Mouse (Mus musculus) CH12.LX (cell line): ENCODE results near the gene Fzd5. TPM values are rescaled to one million over a fixed set of nuclear protein-coding genes. Genes with fewer than 3 reads are reported as not detected.

Experiments
- DNase-seq: peaks from one replicate; pipeline ENCODE4 v3.0.0-alpha.2; 2013; ENCODE audit errors: extremely low read depth
- H3K27ac ChIP-seq: 2 replicates; pipeline ENCODE4 v1.5.1; 2012; ENCODE audit warnings: low read depth, mild to moderate bottlenecking, control low read depth, moderate library complexity; ENCODE audit not compliant: insufficient read depth
- H3K27me3 ChIP-seq: replicated peaks from 2 replicates; pipeline ENCODE3; 2012; ENCODE audit warnings: inconsistent platforms
- H3K36me3 ChIP-seq, 2 experiments: replicated peaks in 1 of 2; 2 replicates each; pipeline versions ENCODE3 to v1.6.1; 2012; ENCODE audit warnings: inconsistent platforms in 1 of 2, low read length in 1 of 2, mild to moderate bottlenecking in 1 of 2, mixed read lengths in 1 of 2, moderate library complexity in 1 of 2; ENCODE audit not compliant: control insufficient read depth in 1 of 2, insufficient read depth in 1 of 2
- H3K4me1 ChIP-seq, 2 experiments: 2 replicates each; pipeline ENCODE4 v1.6.1; 2012; ENCODE audit warnings: inconsistent platforms in 1 of 2, moderate library complexity in 1 of 2; ENCODE audit not compliant: insufficient read depth in 2 of 2, control insufficient read depth in 1 of 2
- H3K4me2 ChIP-seq: 2 replicates; pipeline ENCODE4 v1.6.1; 2012; ENCODE audit warnings: low read depth, mild to moderate bottlenecking, control low read depth; ENCODE audit not compliant: poor library complexity, insufficient read depth, severe bottlenecking
- H3K4me3 ChIP-seq, 3 experiments: fragments of 150-350 bp in 1 of 3; sonication (generic) in 1 of 3; replicated peaks in 1 of 3; 2 replicates each; pipeline versions ENCODE3 to v1.5.1; 2011 to 2012; ENCODE audit warnings: low read depth in 2 of 3, low read length in 2 of 3, mild to moderate bottlenecking in 2 of 3, moderate library complexity in 2 of 3, control low read depth in 1 of 3, improper control_type of control experiment in 1 of 3, inconsistent platforms in 1 of 3, mixed read lengths in 1 of 3; ENCODE audit not compliant: poor library complexity in 1 of 3
- H3K79me2 ChIP-seq: replicated peaks from 2 replicates; pipeline ENCODE4 v1.6.1; 2012; ENCODE audit warnings: mild to moderate bottlenecking, moderate library complexity; ENCODE audit not compliant: control insufficient read depth, poor library complexity, insufficient read depth, severe bottlenecking; ENCODE audit errors: extremely low read depth
- H3K9ac ChIP-seq: 2 replicates; pipeline ENCODE4 v1.6.1; 2012; ENCODE audit warnings: low read depth, mild to moderate bottlenecking, control low read depth, moderate library complexity; ENCODE audit not compliant: insufficient read depth
- H3K9me3 ChIP-seq: replicated peaks from 2 replicates; pipeline ENCODE3; 2012; ENCODE audit warnings: low read length, inconsistent platforms, mixed read lengths
- BHLHE40 ChIP-seq: IDR thresholded peaks from 2 replicates; pipeline ENCODE4 v1.6.1; 2011; ENCODE audit warnings: mild to moderate bottlenecking, low read depth, low read length, improper control_type of control experiment
- CHD1 ChIP-seq: IDR thresholded peaks from 2 replicates; pipeline ENCODE4 v1.6.1; 2012; ENCODE audit warnings: low read depth, low read length, improper control_type of control experiment, inconsistent platforms
- CHD2 ChIP-seq: IDR thresholded peaks from 2 replicates; pipeline ENCODE4 v1.6.1; 2011; ENCODE audit warnings: low read length, improper control_type of control experiment
- CTCF ChIP-seq, 2 experiments: IDR thresholded peaks in 1 of 2; conservative IDR thresholded peaks in 1 of 2; 2 replicates each; pipeline ENCODE4 v1.5.1; 2011 to 2012; ENCODE audit warnings: low read depth in 2 of 2, low read length in 2 of 2, improper control_type of control experiment in 1 of 2, inconsistent platforms in 1 of 2, mild to moderate bottlenecking in 1 of 2, moderate library complexity in 1 of 2
- E2F4 ChIP-seq: IDR thresholded peaks from 2 replicates; pipeline ENCODE4 v1.6.1; 2011; ENCODE audit warnings: low read depth, low read length, improper control_type of control experiment; ENCODE audit not compliant: insufficient replicate concordance
- ELF1 ChIP-seq: IDR thresholded peaks from 2 replicates; pipeline ENCODE4 v1.6.1; 2014; ENCODE audit warnings: low read depth, mild to moderate bottlenecking, inconsistent platforms, low read length, improper control_type of control experiment
- EP300 ChIP-seq: IDR thresholded peaks from 2 replicates; pipeline ENCODE4 v1.6.1; 2011; ENCODE audit warnings: low read length, improper control_type of control experiment
- ETS1 ChIP-seq: conservative IDR thresholded peaks from 2 replicates; pipeline ENCODE4 v1.6.1; 2012; ENCODE audit warnings: low read depth, mild to moderate bottlenecking, inconsistent platforms, low read length, improper control_type of control experiment, moderate library complexity
- IRF4 ChIP-seq: IDR thresholded peaks from 2 replicates; pipeline ENCODE4 v1.6.1; 2014; ENCODE audit warnings: low read depth, mild to moderate bottlenecking, inconsistent platforms, low read length, improper control_type of control experiment
- JUN ChIP-seq: IDR thresholded peaks from 2 replicates; pipeline ENCODE4 v1.6.1; 2011; ENCODE audit warnings: low read depth, mild to moderate bottlenecking, low read length, improper control_type of control experiment, moderate library complexity; ENCODE audit not compliant: insufficient read depth
- KAT2A ChIP-seq: IDR thresholded peaks from 2 replicates; pipeline ENCODE4 v1.6.1; 2012; ENCODE audit warnings: low read length, improper control_type of control experiment, inconsistent platforms; ENCODE audit not compliant: insufficient replicate concordance
- MAFK ChIP-seq: IDR thresholded peaks from 2 replicates; pipeline ENCODE4 v1.6.1; 2011; ENCODE audit warnings: low read length, improper control_type of control experiment; ENCODE audit not compliant: insufficient replicate concordance
- MAX ChIP-seq: IDR thresholded peaks from 2 replicates; pipeline ENCODE4 v1.6.1; 2011; ENCODE audit warnings: low read length, improper control_type of control experiment
- MAZ ChIP-seq: IDR thresholded peaks from 2 replicates; pipeline ENCODE4 v1.6.1; 2012; ENCODE audit warnings: low read depth, mild to moderate bottlenecking, inconsistent platforms, low read length, improper control_type of control experiment, moderate library complexity
- MEF2A ChIP-seq: IDR thresholded peaks from 2 replicates; pipeline ENCODE4 v1.6.1; 2014; ENCODE audit warnings: low read depth, mild to moderate bottlenecking, inconsistent platforms, low read length, improper control_type of control experiment, borderline replicate concordance
- MXI1 ChIP-seq: IDR thresholded peaks from 2 replicates; pipeline ENCODE4 v1.6.1; 2011; ENCODE audit warnings: mild to moderate bottlenecking, low read depth, low read length, improper control_type of control experiment
- MYC ChIP-seq: IDR thresholded peaks from 2 replicates; pipeline ENCODE4 v1.6.1; 2011; ENCODE audit warnings: low read depth, mild to moderate bottlenecking, improper control_type of control experiment, low read length
- NELFE ChIP-seq: IDR thresholded peaks from 2 replicates; pipeline ENCODE4 v1.6.1; 2011; ENCODE audit warnings: low read depth, low read length, improper control_type of control experiment
- NRF1 ChIP-seq: IDR thresholded peaks from 2 replicates; pipeline ENCODE4 v1.6.1; 2014; ENCODE audit warnings: low read depth, mild to moderate bottlenecking, inconsistent platforms, low read length, improper control_type of control experiment, moderate library complexity
- PAX5 ChIP-seq: IDR thresholded peaks from 2 replicates; pipeline ENCODE4 v1.6.1; 2012; ENCODE audit warnings: low read length, inconsistent platforms, mixed read lengths
- POLR2A ChIP-seq: IDR thresholded peaks from 2 replicates; pipeline ENCODE4 v1.6.1; 2011; ENCODE audit warnings: low read depth, mild to moderate bottlenecking, improper control_type of control experiment, low read length
- POLR2AphosphoS2 ChIP-seq: IDR thresholded peaks from 2 replicates; pipeline ENCODE4 v1.6.1; 2011; ENCODE audit warnings: low read depth, low read length, improper control_type of control experiment
- RAD21 ChIP-seq: IDR thresholded peaks from 2 replicates; pipeline ENCODE4 v1.6.1; 2011; ENCODE audit warnings: low read depth, mild to moderate bottlenecking, low read length, improper control_type of control experiment, moderate library complexity
- RCOR1 ChIP-seq: conservative IDR thresholded peaks from 2 replicates; pipeline ENCODE4 v1.6.1; 2012; ENCODE audit warnings: low read depth, mild to moderate bottlenecking, inconsistent platforms, low read length, improper control_type of control experiment
- SIN3A ChIP-seq: IDR thresholded peaks from 2 replicates; pipeline ENCODE4 v1.6.1; 2012; ENCODE audit warnings: low read length, improper control_type of control experiment, inconsistent platforms
- SMC3 ChIP-seq: IDR thresholded peaks from 2 replicates; pipeline ENCODE4 v1.6.1; 2011; ENCODE audit warnings: low read depth, low read length, improper control_type of control experiment
- TBP ChIP-seq: conservative IDR thresholded peaks from 2 replicates; pipeline ENCODE4 v1.6.1; 2011; ENCODE audit warnings: low read depth, low read length, improper control_type of control experiment
- TCF12 ChIP-seq: IDR thresholded peaks from 2 replicates; pipeline ENCODE4 v1.6.1; 2014; ENCODE audit warnings: low read depth, mild to moderate bottlenecking, inconsistent platforms, low read length, improper control_type of control experiment
- UBTF ChIP-seq: IDR thresholded peaks from 2 replicates; pipeline ENCODE4 v1.6.1; 2012; ENCODE audit warnings: low read depth, mild to moderate bottlenecking, inconsistent platforms, low read length, improper control_type of control experiment, moderate library complexity
- USF1 ChIP-seq: IDR thresholded peaks from 2 replicates; pipeline ENCODE4 v1.6.1; 2014; ENCODE audit warnings: low read depth, mild to moderate bottlenecking, inconsistent platforms, low read length, improper control_type of control experiment
- USF2 ChIP-seq: conservative IDR thresholded peaks from 2 replicates; pipeline ENCODE4 v1.6.1; 2011; ENCODE audit warnings: low read depth, low read length, improper control_type of control experiment
- ZC3H11A ChIP-seq: IDR thresholded peaks from 2 replicates; pipeline ENCODE4 v1.6.1; 2012; ENCODE audit warnings: low read depth, mild to moderate bottlenecking, inconsistent platforms, low read length, improper control_type of control experiment
- ZKSCAN1 ChIP-seq: IDR thresholded peaks from 2 replicates; pipeline ENCODE4 v1.6.1; 2012; ENCODE audit warnings: low read depth, inconsistent platforms, low read length, improper control_type of control experiment, borderline replicate concordance
- ZMIZ1 ChIP-seq: IDR thresholded peaks from 2 replicates; pipeline ENCODE4 v1.6.1; 2012; ENCODE audit warnings: low read depth, mild to moderate bottlenecking, inconsistent platforms, low read length, improper control_type of control experiment
- dilution Hi-C: fragments of 300-500 bp; cut with MboI; formaldehyde crosslinking; loops from 2 replicates; pipeline ENCODE4 v1.14.3; 2020; ENCODE audit warnings: low sequenced_read_pairs; ENCODE audit not compliant: extremely low pct_unique_long_range_greater_than_20kb, extremely low pct_ligation_motif_present
- in situ Hi-C: fragments of 300-500 bp; cut with MboI; formaldehyde crosslinking; loops from 3 replicates; pipeline ENCODE4 v1.14.3; 2019; ENCODE audit warnings: low sequenced_read_pairs, low pct_ligation_motif_present, low pct_unique_long_range_greater_than_20kb, mixed read lengths
- polyA plus RNA-seq: library from polyadenylated mRNA; unstranded; fragments of >175 nt; gene quantifications from 2 replicates; pipeline ENCODE4 v1.2.1, GENCODE M21; 2012; ENCODE audit warnings: low read depth; ENCODE audit not compliant: insufficient read length
- total RNA-seq, 2 experiments: library from RNA; depleted of rRNA; stranded (reverse); fragments of 300-350 nt in 1 of 2; fragments of >200 nt in 1 of 2; gene quantifications; 2 replicates each; pipeline ENCODE4 v1.2.3; 2012 to 2014

Fzd5 gene
- total RNA-seq (2012; rRNA removed) = 0.84 and 1.1 TPM in 2 replicates
- 0.23 and 0.40 TPM in 2 replicates for total RNA-seq (2014; rRNA removed)
- 0.31 and 0.47 TPM in 2 replicates for polyA plus RNA-seq

DNA sequence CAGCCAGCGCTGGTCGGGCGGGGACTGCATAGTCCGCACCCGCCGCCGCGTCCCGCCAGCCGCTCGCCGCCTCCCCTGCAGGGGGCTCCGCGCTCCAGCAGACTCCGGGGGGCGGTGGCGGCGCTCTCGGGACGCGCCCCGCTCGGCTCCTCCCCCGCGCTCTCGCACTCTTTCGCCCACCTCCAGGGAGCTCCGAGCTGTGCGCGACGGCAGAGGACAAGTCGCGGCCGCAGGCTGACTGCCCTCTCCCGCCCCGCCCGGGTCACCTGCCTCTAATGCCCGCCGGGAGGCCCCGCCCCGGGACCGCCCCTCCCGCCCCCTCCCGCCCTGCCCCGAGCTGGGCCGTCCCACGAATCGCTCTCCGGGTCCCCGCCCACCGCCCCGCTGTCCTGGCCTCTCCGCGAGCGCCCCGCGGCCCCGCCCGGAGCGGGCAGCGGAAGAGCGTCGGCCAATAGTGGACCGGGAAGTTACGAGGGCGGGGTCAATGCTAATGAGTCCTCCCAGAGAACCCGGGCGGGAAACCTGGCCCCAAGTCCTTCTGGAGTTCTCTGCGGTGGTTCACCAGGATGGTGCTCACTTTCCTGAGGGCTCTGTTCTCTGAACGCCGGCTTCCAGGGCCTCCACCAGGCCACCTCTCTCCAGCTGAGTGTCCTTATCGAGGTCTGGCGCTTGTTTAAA, at the start of gene Fzd5:
Gene Fzd5, minus strand, starts transcription at position 250 of the 678 bp plus-strand sequence.
- DNase-seq = peak; percentile 84
- H3K4me2 ChIP-seq = peak within 1 kb of the TSS; percentile 91
- H3K36me3 ChIP-seq = peaks cover 0 to 18% of the 10 kb centered on the region in 2 experiments
- H3K9me3 ChIP-seq = peaks cover 14% of the 10 kb centered on the region
- peaks cover 1% of the 10 kb centered on the region for H3K27me3 ChIP-seq
- H3K27ac ChIP-seq = no peak within 1 kb of the TSS
- H3K4me3 ChIP-seq = peak within 1 kb of the TSS; percentile 56 to 90 (median 64)
- in situ Hi-C loops (no loop called here), dilution Hi-C loops (no loop called here)
- H3K9ac ChIP-seq = peak within 1 kb of the TSS; percentile 61
- no peak for TF ChIP-seq TBP
- TF ChIP-seq ZMIZ1 = peak; percentile 81
- peak; percentile 76 for TF ChIP-seq NELFE
- TF ChIP-seq SMC3 = peak; percentile 22; the same call in 1 of the 2 replicates
- TF ChIP-seq KAT2A = no peak
- peak; percentile 8 for TF ChIP-seq RAD21
- no peak for TF ChIP-seq CHD1
- no peak for TF ChIP-seq USF2
- no peak for TF ChIP-seq EP300
- no peak for TF ChIP-seq CHD2
- TF ChIP-seq USF1 = no peak
- peak; percentile 54; the same call in 1 of the 2 replicates for TF ChIP-seq MXI1
- peak; percentile 50 for TF ChIP-seq BHLHE40
- TF ChIP-seq PAX5 = no peak
- no peak for TF ChIP-seq RCOR1
- peak; percentile 31; the same call in 1 of the 2 replicates for TF ChIP-seq MEF2A
- TF ChIP-seq SIN3A = no peak; the same call in 1 of the 2 replicates
- TF ChIP-seq MAX = no peak
- TF ChIP-seq NRF1 = 0 out of 2 replicates have a peak, but pooled peaks have one; percentile 45
- no peak for TF ChIP-seq JUN
- TF ChIP-seq MYC = no peak
- peak in 1 of 2 experiments; percentile 54; a peak in 2 of 4 replicates for TF ChIP-seq CTCF (conservative IDR thresholded peaks at IDR 0.05 in 1 of 2, IDR thresholded peaks at IDR 0.05 in 1 of 2; ENCODE audit: low read depth in 2 of 2, low read length in 2 of 2)
- TF ChIP-seq MAZ = peak; percentile 61; the same call in 1 of the 2 replicates
- peak; percentile 88 for TF ChIP-seq POLR2A
- no peak for TF ChIP-seq MAFK
- no peak for TF ChIP-seq UBTF
- TF ChIP-seq E2F4 = no peak
- no peak for TF ChIP-seq ZKSCAN1
- TF ChIP-seq POLR2AphosphoS2 = no peak; the same call in 1 of the 2 replicates
- TF ChIP-seq ZC3H11A = no peak
- TF ChIP-seq TCF12 = peak; percentile 30; the same call in 1 of the 2 replicates
- TF ChIP-seq ELF1 = peak; percentile 64
- TF ChIP-seq IRF4 = no peak
- TF ChIP-seq ETS1 = no peak
- H3K79me2 ChIP-seq = no peaks in the 10 kb centered on the region
- peaks cover 6% of the 10 kb centered on the region in 2 experiments; a peak in 3 of 4 replicates for H3K4me1 ChIP-seq
